Mouse (Mus musculus) CH12.LX (cell line): ENCODE results near the gene Ndufs2. TPM values are rescaled to one million over a fixed set of nuclear protein-coding genes. Genes with fewer than 3 reads are reported as not detected.

ENCODE experiments used
- DNase-seq: peaks from one replicate; pipeline ENCODE4 v3.0.0-alpha.2; 2013; ENCODE audit errors: extremely low read depth
- H3K27ac ChIP-seq: 2 replicates; pipeline ENCODE4 v1.5.1; 2012; ENCODE audit warnings: low read depth, mild to moderate bottlenecking, control low read depth, moderate library complexity; ENCODE audit not compliant: insufficient read depth
- H3K27me3 ChIP-seq: replicated peaks from 2 replicates; pipeline ENCODE3; 2012; ENCODE audit warnings: inconsistent platforms
- H3K36me3 ChIP-seq, 2 experiments: replicated peaks in 1 of 2; 2 replicates each; pipeline versions ENCODE3 to v1.6.1; 2012; ENCODE audit warnings: inconsistent platforms in 1 of 2, low read length in 1 of 2, mild to moderate bottlenecking in 1 of 2, mixed read lengths in 1 of 2, moderate library complexity in 1 of 2; ENCODE audit not compliant: control insufficient read depth in 1 of 2, insufficient read depth in 1 of 2
- H3K4me1 ChIP-seq, 2 experiments: 2 replicates each; pipeline ENCODE4 v1.6.1; 2012; ENCODE audit warnings: inconsistent platforms in 1 of 2, moderate library complexity in 1 of 2; ENCODE audit not compliant: insufficient read depth in 2 of 2, control insufficient read depth in 1 of 2
- H3K4me2 ChIP-seq: 2 replicates; pipeline ENCODE4 v1.6.1; 2012; ENCODE audit warnings: low read depth, mild to moderate bottlenecking, control low read depth; ENCODE audit not compliant: poor library complexity, insufficient read depth, severe bottlenecking
- H3K4me3 ChIP-seq, 3 experiments: fragments of 150-350 bp in 1 of 3; sonication (generic) in 1 of 3; replicated peaks in 1 of 3; 2 replicates each; pipeline versions ENCODE3 to v1.5.1; 2011 to 2012; ENCODE audit warnings: low read depth in 2 of 3, low read length in 2 of 3, mild to moderate bottlenecking in 2 of 3, moderate library complexity in 2 of 3, control low read depth in 1 of 3, improper control_type of control experiment in 1 of 3, inconsistent platforms in 1 of 3, mixed read lengths in 1 of 3; ENCODE audit not compliant: poor library complexity in 1 of 3
- H3K79me2 ChIP-seq: replicated peaks from 2 replicates; pipeline ENCODE4 v1.6.1; 2012; ENCODE audit warnings: mild to moderate bottlenecking, moderate library complexity; ENCODE audit not compliant: control insufficient read depth, poor library complexity, insufficient read depth, severe bottlenecking; ENCODE audit errors: extremely low read depth
- H3K9ac ChIP-seq: 2 replicates; pipeline ENCODE4 v1.6.1; 2012; ENCODE audit warnings: low read depth, mild to moderate bottlenecking, control low read depth, moderate library complexity; ENCODE audit not compliant: insufficient read depth
- H3K9me3 ChIP-seq: replicated peaks from 2 replicates; pipeline ENCODE3; 2012; ENCODE audit warnings: low read length, inconsistent platforms, mixed read lengths
- BHLHE40 ChIP-seq: IDR thresholded peaks from 2 replicates; pipeline ENCODE4 v1.6.1; 2011; ENCODE audit warnings: mild to moderate bottlenecking, low read depth, low read length, improper control_type of control experiment
- CHD2 ChIP-seq: IDR thresholded peaks from 2 replicates; pipeline ENCODE4 v1.6.1; 2011; ENCODE audit warnings: low read length, improper control_type of control experiment
- GABPA ChIP-seq: IDR thresholded peaks from 2 replicates; pipeline ENCODE4 v1.6.1; 2012; ENCODE audit warnings: low read depth, low read length, improper control_type of control experiment, inconsistent platforms; ENCODE audit not compliant: insufficient replicate concordance
- HCFC1 ChIP-seq: IDR thresholded peaks from 2 replicates; pipeline ENCODE4 v1.6.1; 2012; ENCODE audit warnings: low read depth, mild to moderate bottlenecking, inconsistent platforms, low read length, improper control_type of control experiment
- JUN ChIP-seq: IDR thresholded peaks from 2 replicates; pipeline ENCODE4 v1.6.1; 2011; ENCODE audit warnings: low read depth, mild to moderate bottlenecking, low read length, improper control_type of control experiment, moderate library complexity; ENCODE audit not compliant: insufficient read depth
- JUND ChIP-seq: conservative IDR thresholded peaks from 2 replicates; pipeline ENCODE4 v1.6.1; 2011; ENCODE audit warnings: low read depth, low read length, improper control_type of control experiment
- KAT2A ChIP-seq: IDR thresholded peaks from 2 replicates; pipeline ENCODE4 v1.6.1; 2012; ENCODE audit warnings: low read length, improper control_type of control experiment, inconsistent platforms; ENCODE audit not compliant: insufficient replicate concordance
- MAX ChIP-seq: IDR thresholded peaks from 2 replicates; pipeline ENCODE4 v1.6.1; 2011; ENCODE audit warnings: low read length, improper control_type of control experiment
- MEF2A ChIP-seq: IDR thresholded peaks from 2 replicates; pipeline ENCODE4 v1.6.1; 2014; ENCODE audit warnings: low read depth, mild to moderate bottlenecking, inconsistent platforms, low read length, improper control_type of control experiment, borderline replicate concordance
- MXI1 ChIP-seq: IDR thresholded peaks from 2 replicates; pipeline ENCODE4 v1.6.1; 2011; ENCODE audit warnings: mild to moderate bottlenecking, low read depth, low read length, improper control_type of control experiment
- NELFE ChIP-seq: IDR thresholded peaks from 2 replicates; pipeline ENCODE4 v1.6.1; 2011; ENCODE audit warnings: low read depth, low read length, improper control_type of control experiment
- RAD21 ChIP-seq: IDR thresholded peaks from 2 replicates; pipeline ENCODE4 v1.6.1; 2011; ENCODE audit warnings: low read depth, mild to moderate bottlenecking, low read length, improper control_type of control experiment, moderate library complexity
- SMC3 ChIP-seq: IDR thresholded peaks from 2 replicates; pipeline ENCODE4 v1.6.1; 2011; ENCODE audit warnings: low read depth, low read length, improper control_type of control experiment
- TCF12 ChIP-seq: IDR thresholded peaks from 2 replicates; pipeline ENCODE4 v1.6.1; 2014; ENCODE audit warnings: low read depth, mild to moderate bottlenecking, inconsistent platforms, low read length, improper control_type of control experiment
- dilution Hi-C: fragments of 300-500 bp; cut with MboI; formaldehyde crosslinking; loops from 2 replicates; pipeline ENCODE4 v1.14.3; 2020; ENCODE audit warnings: low sequenced_read_pairs; ENCODE audit not compliant: extremely low pct_unique_long_range_greater_than_20kb, extremely low pct_ligation_motif_present
- in situ Hi-C: fragments of 300-500 bp; cut with MboI; formaldehyde crosslinking; loops from 3 replicates; pipeline ENCODE4 v1.14.3; 2019; ENCODE audit warnings: low sequenced_read_pairs, low pct_ligation_motif_present, low pct_unique_long_range_greater_than_20kb, mixed read lengths
- polyA plus RNA-seq: library from polyadenylated mRNA; unstranded; fragments of >175 nt; gene quantifications from 2 replicates; pipeline ENCODE4 v1.2.1, GENCODE M21; 2012; ENCODE audit warnings: low read depth; ENCODE audit not compliant: insufficient read length
- total RNA-seq, 2 experiments: library from RNA; depleted of rRNA; stranded (reverse); fragments of 300-350 nt in 1 of 2; fragments of >200 nt in 1 of 2; gene quantifications; 2 replicates each; pipeline ENCODE4 v1.2.3; 2012 to 2014

The Ndufs2 gene
- total and polyA plus RNA-seq, 3 experiments, result 242 to 265 (median 242) TPM

- H3K4me3 ChIP-seq, result no peak overlapping the region
- no peak overlapping the region for H3K9ac ChIP-seq
- no peaks in the 10 kb centered on the region for H3K36me3 ChIP-seq
- peaks cover 48% of the 10 kb centered on the region for H3K27me3 ChIP-seq
- TF ChIP-seq RAD21, result no peak
- peak; percentile 11; the same call in 1 of the 2 replicates for TF ChIP-seq SMC3
- no peaks in the 10 kb centered on the region for H3K79me2 ChIP-seq
- no peak overlapping the region for H3K4me2 ChIP-seq
- in situ Hi-C loops (no loop called here), dilution Hi-C loops (no loop called here)
- H3K4me1 ChIP-seq, result peaks cover 0 to 8% of the 10 kb centered on the region in 2 experiments; a peak in 1 of 4 replicates
- no peak for DNase-seq
- peaks cover 3% of the 10 kb centered on the region for H3K9me3 ChIP-seq
- H3K27ac ChIP-seq, result no peak overlapping the region
Measured at GRCm38 (mm10) chr1:171256095-171256818, 5.1 kb upstream of the Ndufs2 start.

DNA sequence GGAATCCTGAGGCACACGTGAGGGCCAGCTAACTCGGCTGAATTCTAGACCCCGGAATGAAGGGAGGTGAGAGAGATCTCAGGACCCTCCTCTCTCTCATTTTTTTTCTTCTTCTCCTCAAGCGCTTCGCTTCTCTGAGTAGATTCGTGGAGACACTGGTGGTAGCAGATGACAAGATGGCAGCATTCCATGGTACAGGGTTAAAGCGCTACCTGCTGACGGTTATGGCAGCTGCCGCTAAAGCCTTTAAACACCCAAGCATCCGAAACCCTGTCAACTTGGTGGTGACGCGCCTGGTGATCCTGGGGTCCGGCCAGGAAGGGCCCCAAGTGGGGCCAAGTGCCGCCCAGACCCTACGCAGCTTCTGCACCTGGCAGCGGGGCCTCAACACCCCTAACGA lies 1.2 kb upstream of the Ndufs2 start:
- Histone ChIP-seq H3K9me3 (peaks cover 3% of the 10 kb centered on the region), H3K27ac (no peak overlapping the region), H3K36me3 (no peaks in the 10 kb centered on the region), H3K9ac (no peak overlapping the region), H3K27me3 (peaks cover 20% of the 10 kb centered on the region), H3K4me3 (no peak overlapping the region), H3K4me2 (no peak overlapping the region), H3K4me1 (peaks cover 17 to 34% of the 10 kb centered on the region in 2 experiments), H3K79me2 (no peaks in the 10 kb centered on the region)
- no peak for DNase-seq
- dilution Hi-C loops (no loop called here), in situ Hi-C loops (loop anchor here (5.0 kb wide), 1 partner anchor 35 kb away; no protein-coding TSS in a partner anchor)
- TF ChIP-seq HCFC1 (no peak), JUND (no peak), CHD2 (no peak), MAX (no peak), GABPA (no peak), MXI1 (no peak), TCF12 (no peak), MEF2A (no peak), NELFE (no peak), BHLHE40 (no peak), KAT2A (no peak), SMC3 (no peak), JUN (no peak)
